Mouse (Mus musculus): ENCODE data around the gene Prrg3.

- TF ChIP-seq POLR2A (IDR thresholded peaks at IDR 0.05; ENCODE audit: control insufficient read depth, extremely low read depth, insufficient read depth, low read length, poor library complexity) (no peak), CTCF (IDR thresholded peaks at IDR 0.05; ENCODE audit: borderline replicate concordance, control insufficient read depth, extremely low read depth, insufficient read depth, low read length, poor library complexity) (no peak)
Observed at GRCm38 (mm10) chrX:71958366-71958765, 4.1 kb upstream of the Prrg3 start.
